Mouse (Mus musculus) liver, embryonic 13.5 days (tissue): ENCODE results near the gene Nat8f6. TPM values are rescaled to one million over a fixed set of nuclear protein-coding genes. Genes with fewer than 3 reads are reported as not detected.
"Not testable (repeated sequence)": the region's sequence is repeated elsewhere in the genome, so short reads cannot be mapped to it uniquely, and the experiment has no call there.

Experiments used
- ATAC-seq: fragments of 200-750 bp; cut with Nextera tagmentation; 2 replicates; pipeline ENCODE4 v1.8.0; 2017; ENCODE audit warnings: low read depth, mild to moderate bottlenecking, moderate number of reproducible peaks, moderate library complexity
- DNase-seq: peaks from one replicate; pipeline ENCODE4 v3.0.0; 2022
- H3K27ac ChIP-seq: fragments of 300-500 bp; sonication (generic); 2 replicates; pipeline ENCODE4 v1.5.1; 2015; ENCODE audit warnings: moderate library complexity, mild to moderate bottlenecking, inconsistent platforms
- H3K27me3 ChIP-seq: fragments of 300-500 bp; sonication (generic); 2 replicates; pipeline ENCODE4 v1.6.1; 2015; ENCODE audit warnings: mild to moderate bottlenecking, inconsistent platforms
- H3K36me3 ChIP-seq: fragments of 300-500 bp; sonication (generic); 2 replicates; pipeline ENCODE4 v1.6.1; 2015; ENCODE audit warnings: mild to moderate bottlenecking, inconsistent platforms
- H3K4me1 ChIP-seq: fragments of 300-500 bp; sonication (generic); replicated peaks from 2 replicates; pipeline ENCODE4 v1.6.1; 2015; ENCODE audit warnings: inconsistent platforms
- H3K4me2 ChIP-seq: fragments of 300-500 bp; sonication (generic); 2 replicates; pipeline ENCODE4 v1.6.1; 2015; ENCODE audit warnings: inconsistent platforms, mild to moderate bottlenecking, moderate library complexity
- H3K4me3 ChIP-seq: fragments of 300-500 bp; sonication (generic); replicated peaks from 2 replicates; pipeline ENCODE4 v1.5.1; 2015; ENCODE audit warnings: mild to moderate bottlenecking, inconsistent platforms
- H3K9ac ChIP-seq: fragments of 300-500 bp; sonication (generic); 2 replicates; pipeline ENCODE4 v1.6.1; 2015; ENCODE audit warnings: mild to moderate bottlenecking, inconsistent platforms
- H3K9me3 ChIP-seq: fragments of 300-500 bp; sonication (generic); replicated peaks from 2 replicates; pipeline ENCODE4 v1.6.1; 2016; ENCODE audit warnings: inconsistent platforms
- WGBS: fragments of 180-500 bp; shearing (Covaris S2); methylation state at CpG from one replicate; pipeline ENCODE4 v1.1.7; 2015; ENCODE audit not compliant: insufficient replicate concordance; 5-methylcytosine and 5-hydroxymethylcytosine counted together
- polyA plus RNA-seq: library from polyadenylated mRNA; unstranded; fragments of >200 nt; fragmentation: Nextera tagmentation; extraction: Ambion mirVana; gene quantifications from 2 replicates; pipeline ENCODE4 v1.2.1, GENCODE M21; 2015

Nat8f6 gene
- polyA plus RNA-seq, 1 experiment from 2014 or later, result not detected

DNA sequence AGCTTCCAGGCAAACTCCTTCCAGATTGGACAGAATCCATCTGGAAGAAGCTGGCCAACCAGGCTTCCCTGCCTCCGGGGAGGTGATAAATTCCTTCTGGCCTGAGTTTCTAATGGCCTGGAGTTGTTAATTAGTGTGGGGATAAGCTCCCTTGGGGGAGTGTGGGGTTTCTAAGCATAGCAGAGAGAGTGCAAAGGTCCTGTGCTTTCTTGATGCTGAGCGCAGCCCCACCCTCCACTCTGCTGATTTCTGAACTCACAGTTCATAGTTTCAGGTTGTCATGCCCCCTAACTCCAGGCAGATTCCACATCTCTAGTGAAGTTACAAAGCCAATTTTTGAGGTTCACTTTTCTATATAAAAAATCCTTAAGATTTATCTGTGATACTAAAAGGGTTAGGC lies 14.3 kb upstream of the Nat8f6 start:
- not testable (repeated sequence) for H3K27me3 ChIP-seq, ATAC-seq
- WGBS, result 69% methylated on average over 1 of the region's 2 CpGs

GRCm38 (mm10) chr6:85834504-85835100 lies 13.8 kb upstream of the Nat8f6 start:
- not testable (repeated sequence) for H3K36me3 ChIP-seq, H3K4me2 ChIP-seq, H3K27ac ChIP-seq, DNase-seq, H3K27me3 ChIP-seq, H3K9me3 ChIP-seq, H3K9ac ChIP-seq, ATAC-seq, H3K4me1 ChIP-seq, H3K4me3 ChIP-seq

More for the DNA sequence above, 14.3 kb upstream of the Nat8f6 start:
- DNase-seq, H3K4me1 ChIP-seq, H3K4me3 ChIP-seq, H3K9ac ChIP-seq, H3K9me3 ChIP-seq, H3K36me3 ChIP-seq, H3K4me2 ChIP-seq, H3K27ac ChIP-seq: not testable (repeated sequence)

DNA sequence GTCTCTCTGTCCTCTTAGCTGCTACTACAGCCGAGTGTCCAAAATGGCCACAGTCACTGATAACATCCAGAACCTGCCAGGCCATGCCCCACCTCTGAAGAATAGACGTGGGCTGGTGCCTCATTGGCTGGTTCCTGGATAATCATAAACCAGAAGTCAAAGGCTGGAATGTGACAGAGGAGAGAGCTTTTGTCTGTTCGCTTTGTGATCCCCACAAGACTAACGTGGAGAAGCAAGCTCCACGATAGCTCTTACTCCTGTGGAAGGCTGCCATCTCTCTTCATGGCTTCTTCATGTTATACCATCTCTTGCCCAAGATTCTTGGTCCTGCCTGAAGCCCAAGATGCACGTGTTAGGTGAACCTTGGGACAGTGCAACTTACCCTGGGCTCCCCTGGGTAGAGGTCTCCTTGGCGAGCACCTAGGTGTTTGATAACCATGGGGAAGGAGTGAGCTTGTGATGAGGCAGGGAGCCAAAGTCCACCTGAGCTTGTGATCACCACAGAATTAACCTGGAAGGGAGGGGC lies 11.1 kb upstream of the Nat8f6 start, which contains the start of gene Nat8:
Gene Nat8 (minus strand): TSS at position 287 of the 526 bp plus-strand sequence.
- DNase-seq (no peak), ATAC-seq (no peak)
- WGBS, result 58% methylated on average over 7 of the region's 7 CpGs

GRCm38 (mm10) chr6:85829462-85829861 lies 8.7 kb upstream of the Nat8f6 start:
- no peak for ATAC-seq
- no peaks in the 10 kb centered on the region for H3K27me3 ChIP-seq

More for the DNA sequence above, 11.1 kb upstream of the Nat8f6 start, which contains the start of gene Nat8:
- H3K9ac ChIP-seq, result no peak within 1 kb of the TSS
- H3K27me3 ChIP-seq, result no peaks in the 10 kb centered on the region
- no peak within 1 kb of the TSS for H3K4me3 ChIP-seq
- H3K4me1 ChIP-seq, result no peaks in the 10 kb centered on the region
- H3K36me3 ChIP-seq, result no peaks in the 10 kb centered on the region
- H3K27ac ChIP-seq, result no peak within 1 kb of the TSS
- no peaks in the 10 kb centered on the region for H3K9me3 ChIP-seq
- H3K4me2 ChIP-seq, result no peak within 1 kb of the TSS

GRCm38 (mm10) chr6:85825886-85826285 lies 5.1 kb upstream of the Nat8f6 start:
- no peak overlapping the region for H3K4me2 ChIP-seq
- DNase-seq, result no peak
- no peaks in the 10 kb centered on the region for H3K9me3 ChIP-seq
- H3K4me3 ChIP-seq, result no peak overlapping the region
- 61% methylated on average over 2 of the region's 2 CpGs for WGBS
- no peaks in the 10 kb centered on the region for H3K4me1 ChIP-seq
- H3K27ac ChIP-seq, result no peak overlapping the region
- H3K27me3 ChIP-seq, result no peaks in the 10 kb centered on the region
- H3K36me3 ChIP-seq, result no peaks in the 10 kb centered on the region
- H3K9ac ChIP-seq, result no peak overlapping the region
- ATAC-seq, result no peak

More at GRCm38 (mm10) chr6:85829462-85829861, 8.7 kb upstream of the Nat8f6 start:
- Histone ChIP-seq H3K4me2 (no peak overlapping the region), H3K9ac (no peak overlapping the region), H3K27ac (no peak overlapping the region), H3K4me1 (no peaks in the 10 kb centered on the region), H3K36me3 (no peaks in the 10 kb centered on the region), H3K9me3 (no peaks in the 10 kb centered on the region), H3K4me3 (no peak overlapping the region)
- DNase-seq, result no peak
- WGBS, result 33% methylated on average over 1 of the region's 1 CpGs

GRCm38 (mm10) chr6:85823382-85824090 lies 2.8 kb upstream of the Nat8f6 start:
- ATAC-seq, result no peak
- no peaks in the 10 kb centered on the region for H3K9me3 ChIP-seq
- H3K36me3 ChIP-seq, result no peaks in the 10 kb centered on the region
- WGBS, result 71% methylated on average over 1 of the region's 1 CpGs
- no peak for DNase-seq
- no peak overlapping the region for H3K4me2 ChIP-seq
- H3K27ac ChIP-seq, result no peak overlapping the region
- H3K4me1 ChIP-seq, result no peaks in the 10 kb centered on the region
- no peak overlapping the region for H3K9ac ChIP-seq
- H3K27me3 ChIP-seq, result no peaks in the 10 kb centered on the region
- no peak overlapping the region for H3K4me3 ChIP-seq

DNA sequence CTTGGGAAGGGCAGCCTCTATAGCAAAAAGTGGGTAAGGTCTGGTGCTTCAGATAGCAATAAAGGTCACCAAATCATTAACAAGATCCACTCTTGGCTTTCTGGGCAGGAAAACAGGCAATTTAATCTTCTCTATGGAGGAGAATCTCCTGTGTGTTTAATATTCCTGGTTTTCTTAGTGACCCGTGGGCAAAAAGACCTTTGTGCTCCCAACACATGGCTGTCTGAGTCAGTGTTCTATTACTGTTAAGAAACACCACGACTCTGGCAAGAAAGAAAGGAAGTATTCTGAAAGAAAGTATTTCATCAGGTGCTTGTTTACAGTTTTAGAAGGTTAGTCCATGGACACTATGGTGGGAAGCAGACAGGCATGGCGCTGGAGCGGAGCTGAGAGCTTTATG lies 1.5 kb upstream of the Nat8f6 start:
- ATAC-seq (no peak), DNase-seq (no peak)
- Histone ChIP-seq H3K9me3 (no peaks in the 10 kb centered on the region), H3K27ac (no peak overlapping the region), H3K4me2 (no peak overlapping the region), H3K27me3 (no peaks in the 10 kb centered on the region), H3K4me3 (no peak overlapping the region), H3K9ac (no peak overlapping the region), H3K4me1 (no peaks in the 10 kb centered on the region), H3K36me3 (no peaks in the 10 kb centered on the region)
- WGBS, result 70% methylated on average over 4 of the region's 4 CpGs

GRCm38 (mm10) chr6:85818338-85818737 lies 2.4 kb downstream of the Nat8f6 start:
- WGBS, result 50% methylated on average over 1 of the region's 1 CpGs
- no peak overlapping the region for H3K9ac ChIP-seq

DNA sequence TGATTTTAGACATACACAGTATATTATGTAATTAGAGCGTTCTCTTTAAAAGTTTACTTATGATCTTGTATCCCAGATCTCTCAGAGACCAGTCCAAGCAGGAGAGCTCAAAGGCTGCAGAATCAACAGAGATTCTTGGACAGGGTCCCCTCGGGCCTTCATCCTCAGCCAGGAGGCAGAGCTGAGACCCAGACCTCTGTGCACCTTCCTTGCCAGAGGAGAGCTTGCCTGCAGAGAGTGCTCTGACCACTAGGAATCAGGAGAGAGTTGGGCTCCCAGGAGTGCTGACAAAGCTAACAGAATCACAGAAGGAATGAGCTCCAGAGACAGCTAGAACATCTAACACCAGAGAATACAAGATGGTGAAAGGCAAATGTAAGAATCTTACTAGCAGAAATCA lies 7.4 kb downstream of the Nat8f6 start:
- no peak overlapping the region for H3K4me3 ChIP-seq
- WGBS, result 60% methylated on average over 2 of the region's 2 CpGs
- ATAC-seq, result no peak

More at GRCm38 (mm10) chr6:85818338-85818737, 2.4 kb downstream of the Nat8f6 start:
- Histone ChIP-seq H3K4me3 (no peak overlapping the region), H3K4me2 (no peak overlapping the region), H3K36me3 (no peaks in the 10 kb centered on the region), H3K27me3 (no peaks in the 10 kb centered on the region), H3K27ac (no peak overlapping the region), H3K9me3 (no peaks in the 10 kb centered on the region), H3K4me1 (no peaks in the 10 kb centered on the region)
- no peak for DNase-seq
- ATAC-seq, result no peak

DNA sequence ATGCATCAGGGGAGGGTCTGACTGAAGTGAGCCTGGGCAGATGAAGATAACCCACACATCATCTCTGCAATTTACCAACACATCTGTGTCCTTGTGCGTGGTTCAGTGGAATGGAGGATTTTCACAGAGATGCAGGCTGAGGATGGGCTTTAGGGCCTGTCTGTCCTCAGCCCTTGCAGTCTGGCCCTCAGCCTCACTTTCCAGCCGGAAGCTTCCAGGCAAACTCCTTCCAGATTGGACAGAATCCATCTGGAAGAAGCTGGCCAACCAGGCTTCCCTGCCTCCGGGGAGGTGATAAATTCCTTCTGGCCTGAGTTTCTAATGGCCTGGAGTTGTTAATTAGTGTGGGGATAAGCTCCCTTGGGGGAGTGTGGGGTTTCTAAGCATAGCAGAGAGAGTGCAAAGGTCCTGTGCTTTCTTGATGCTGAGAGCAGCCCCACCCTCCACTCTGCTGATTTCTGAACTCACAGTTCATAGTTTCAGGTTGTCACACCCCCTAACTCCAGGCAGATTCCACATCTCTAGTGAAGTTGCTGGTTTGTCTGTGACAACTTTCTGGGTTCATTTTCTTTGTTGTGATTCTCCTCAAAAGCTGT lies 9.7 kb downstream of the Nat8f6 start:
- H3K4me2 ChIP-seq, ATAC-seq, H3K36me3 ChIP-seq, H3K9ac ChIP-seq, H3K4me3 ChIP-seq, H3K4me1 ChIP-seq, H3K9me3 ChIP-seq, DNase-seq, H3K27ac ChIP-seq, H3K27me3 ChIP-seq: not testable (repeated sequence)
- 41% methylated on average over 3 of the region's 3 CpGs for WGBS

More for the DNA sequence above, 7.4 kb downstream of the Nat8f6 start:
- H3K9me3 ChIP-seq, result no peaks in the 10 kb centered on the region
- no peak overlapping the region for H3K9ac ChIP-seq
- DNase-seq, result no peak
- no peak overlapping the region for H3K4me2 ChIP-seq
- H3K27me3 ChIP-seq, result no peaks in the 10 kb centered on the region
- H3K36me3 ChIP-seq, result no peaks in the 10 kb centered on the region
- no peaks in the 10 kb centered on the region for H3K4me1 ChIP-seq
- no peak overlapping the region for H3K27ac ChIP-seq

GRCm38 (mm10) chr6:85810514-85810913 lies 10.2 kb downstream of the Nat8f6 start:
- not testable (repeated sequence) for H3K9ac ChIP-seq, H3K4me2 ChIP-seq, ATAC-seq, H3K4me1 ChIP-seq, H3K9me3 ChIP-seq, H3K27me3 ChIP-seq, DNase-seq, H3K4me3 ChIP-seq, H3K27ac ChIP-seq, H3K36me3 ChIP-seq
- 57% methylated on average over 3 of the region's 3 CpGs for WGBS
